Mouse (Mus musculus) layer of hippocampus, adult 9-11 months (tissue): ENCODE measurements at regions not wholly inside any gene's neighbourhood (a gene's known extent, or its start where the extent isn't known, plus 50 kb on each side); places are given as distances from the start of the nearest gene placed in this dataset.

Source experiments
- DNase-seq: peaks from one replicate; pipeline ENCODE4 v3.0.0; 2022

DNA sequence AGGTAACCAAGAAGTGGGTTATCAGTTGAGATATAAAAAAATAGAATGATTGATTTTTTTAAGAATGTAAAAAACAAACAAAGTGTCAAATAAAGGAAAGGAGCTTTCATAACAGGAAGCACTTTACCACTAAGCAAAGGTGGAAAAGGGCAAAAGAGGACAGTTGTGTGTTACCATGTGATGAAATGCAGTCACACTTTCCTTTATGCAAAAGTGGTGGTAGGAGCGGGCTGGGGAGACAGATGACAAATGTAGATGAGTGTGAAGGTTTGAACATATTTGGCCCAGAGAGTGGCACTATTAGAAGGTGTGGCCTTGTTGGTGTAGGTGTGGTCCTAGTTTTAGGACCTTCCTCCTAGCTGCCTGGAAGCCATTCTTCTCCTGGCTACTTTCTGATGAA is 222.6 kb upstream of the Adamts5 start:
- DNase-seq, result no peak

DNA sequence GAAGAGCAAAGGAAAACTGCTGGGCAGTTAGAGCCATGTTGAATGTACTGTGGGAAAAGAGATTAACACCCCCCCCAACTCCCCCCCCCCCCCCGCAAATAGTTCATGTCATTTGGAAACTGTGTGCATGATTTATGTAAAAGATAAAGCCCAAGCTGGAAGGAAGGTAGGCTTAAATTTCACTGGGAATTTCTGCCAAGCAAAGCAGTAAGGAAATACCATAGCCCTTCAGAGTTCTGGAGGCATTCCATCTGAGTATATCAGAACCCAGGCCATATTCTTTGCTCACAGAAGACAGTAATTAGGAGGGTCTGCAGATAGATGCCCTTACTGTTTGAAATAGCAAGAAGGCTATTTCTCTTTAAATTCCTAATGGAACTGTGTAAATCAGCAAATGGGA is 221.3 kb upstream of the Adamts5 start:
- DNase-seq, result no peak

DNA sequence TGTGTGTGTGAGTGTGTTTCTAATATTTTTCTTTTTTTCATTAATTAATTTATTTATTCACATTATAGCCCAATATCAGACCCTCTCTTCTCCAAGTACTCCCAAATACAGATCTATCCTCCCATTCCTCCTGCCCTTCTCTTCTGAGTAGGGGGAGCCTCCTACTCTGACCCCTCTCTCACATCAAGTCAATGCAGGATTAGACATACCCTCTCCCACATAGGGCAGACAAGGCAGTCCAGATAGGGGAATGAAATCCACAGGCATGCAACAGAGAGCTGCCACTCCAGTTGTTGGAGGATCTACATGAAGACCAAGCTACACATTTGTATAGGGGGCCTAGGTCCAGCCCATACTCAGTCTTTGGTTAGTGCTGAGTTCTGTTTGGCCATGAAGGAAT is 216.3 kb upstream of the Adamts5 start:
- DNase-seq, result no peak

DNA sequence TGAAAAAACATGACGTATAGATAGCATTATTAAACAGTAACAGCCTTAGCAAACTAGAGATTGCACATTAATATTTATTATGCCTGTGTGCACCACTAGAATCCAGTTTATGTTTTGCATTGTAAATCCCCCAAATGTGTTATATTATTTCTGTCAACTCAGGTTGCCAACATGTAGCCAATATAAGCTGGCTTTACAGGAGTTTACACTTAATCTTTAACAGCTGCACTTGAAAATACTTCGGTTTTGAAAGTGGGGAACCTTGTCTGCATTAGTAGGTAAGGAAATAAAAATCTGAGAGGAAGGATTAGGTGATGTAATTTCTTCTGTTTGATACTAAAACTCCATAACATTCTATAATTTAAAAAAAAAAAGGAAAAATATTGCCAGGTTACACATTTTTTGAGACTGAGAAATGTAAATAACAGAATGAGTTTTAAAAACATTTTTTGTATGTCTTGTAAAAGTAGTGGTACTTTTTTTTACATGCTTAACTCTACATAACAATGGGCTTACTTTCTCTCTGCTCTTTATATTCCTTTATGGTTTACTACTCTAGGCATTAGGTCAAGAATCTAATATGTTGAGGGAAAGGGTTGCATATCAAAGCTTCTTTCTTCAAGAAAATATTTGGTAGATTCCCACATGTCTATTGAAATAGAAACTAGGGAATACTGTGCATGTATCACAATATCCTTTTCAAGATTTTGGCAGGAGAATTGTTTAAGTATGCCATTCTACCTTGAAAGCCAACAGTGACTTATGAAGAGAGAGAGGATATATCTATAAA is 214.2 kb upstream of the Adamts5 start:
- no peak for DNase-seq

DNA sequence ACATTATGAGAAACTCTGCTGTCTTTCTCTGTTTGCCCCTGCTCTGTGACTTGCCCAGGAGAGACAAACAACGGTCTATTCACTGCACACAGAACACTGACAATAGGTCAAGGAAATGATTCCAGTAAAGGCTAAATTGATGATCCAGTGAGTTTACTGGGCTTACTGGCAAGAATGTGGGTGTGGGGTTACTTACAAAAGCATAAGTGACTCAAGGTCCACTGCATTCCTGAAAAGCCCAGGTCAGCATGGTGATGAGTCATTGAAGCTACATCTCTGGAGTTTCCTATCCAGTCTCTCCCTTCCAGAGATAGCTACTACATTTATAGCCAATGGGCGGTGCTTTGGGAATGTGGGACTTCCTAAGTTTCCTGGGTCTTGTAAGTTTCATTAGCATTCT is 192.8 kb upstream of the Adamts5 start:
- DNase-seq, result no peak

DNA sequence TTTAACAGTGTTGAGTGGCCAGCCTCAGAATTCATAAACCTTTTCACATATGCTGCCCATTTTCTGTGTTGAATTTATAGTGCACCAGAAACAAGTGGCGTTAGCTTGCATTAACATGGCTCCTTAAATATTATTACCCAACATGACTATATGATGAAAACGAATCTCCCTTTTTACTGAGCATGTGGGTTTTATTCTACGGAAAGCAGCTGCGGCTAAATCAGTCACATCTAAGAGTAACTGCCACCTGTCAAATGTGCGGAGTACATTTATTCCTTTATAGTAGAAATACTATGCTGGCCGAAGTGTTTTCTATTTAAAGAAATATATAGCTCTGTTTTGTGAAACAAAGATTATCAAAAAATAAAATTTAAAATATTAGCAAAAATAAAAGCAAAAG is 188.5 kb upstream of the Adamts5 start:
- DNase-seq, result no peak

DNA sequence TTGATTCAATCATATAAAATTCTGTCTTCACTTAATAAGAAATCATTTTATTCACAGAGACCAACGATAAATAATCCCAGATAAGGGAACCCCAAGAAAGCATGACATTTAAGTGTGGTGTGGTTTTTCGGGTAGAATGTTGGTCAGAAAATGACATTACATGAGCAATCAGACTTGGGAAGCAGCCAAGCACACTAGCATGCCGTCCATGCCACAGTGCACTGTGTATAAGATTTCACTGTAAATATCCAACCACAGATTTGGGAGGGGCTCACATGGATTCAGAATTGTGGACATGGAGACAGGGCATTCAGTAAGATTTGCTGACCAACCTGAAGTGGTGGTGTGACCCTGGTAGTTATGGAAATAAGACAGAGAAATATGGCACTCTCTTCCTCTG is 185.8 kb upstream of the Adamts5 start:
- no peak for DNase-seq

DNA sequence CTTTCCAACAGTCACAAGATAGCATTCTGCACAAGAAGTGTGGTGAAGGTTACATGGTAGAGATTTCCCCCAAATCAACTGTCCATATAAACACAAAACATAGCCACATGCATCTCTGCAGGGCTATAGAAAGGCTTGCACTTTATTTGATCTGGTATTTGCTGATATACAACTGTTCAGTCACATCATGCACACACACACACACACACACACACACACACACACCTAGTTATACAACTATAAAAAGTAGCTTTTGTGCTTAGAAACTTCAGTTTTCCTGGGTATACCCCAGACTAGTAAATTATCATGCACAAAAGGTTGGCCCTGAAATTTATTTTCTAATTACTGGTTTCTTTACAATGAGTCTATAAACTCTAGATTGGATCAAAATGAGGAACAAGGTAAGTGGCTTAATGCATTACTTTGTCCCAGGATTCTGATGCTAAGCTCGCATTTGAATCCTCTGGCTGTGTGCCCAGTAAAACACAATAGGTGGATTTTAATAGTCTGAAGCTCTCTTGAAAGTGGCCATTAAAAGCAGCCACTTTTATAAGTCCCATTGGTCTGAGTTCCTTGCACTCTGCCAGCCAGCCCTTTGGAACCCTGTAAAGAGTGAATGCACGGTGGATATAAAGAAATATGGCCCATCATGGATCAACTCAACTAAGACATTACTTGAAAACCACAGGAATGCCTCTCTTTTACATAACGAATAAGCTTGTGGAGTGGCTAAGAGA is 166.2 kb upstream of the Adamts5 start:
- no peak for DNase-seq

DNA sequence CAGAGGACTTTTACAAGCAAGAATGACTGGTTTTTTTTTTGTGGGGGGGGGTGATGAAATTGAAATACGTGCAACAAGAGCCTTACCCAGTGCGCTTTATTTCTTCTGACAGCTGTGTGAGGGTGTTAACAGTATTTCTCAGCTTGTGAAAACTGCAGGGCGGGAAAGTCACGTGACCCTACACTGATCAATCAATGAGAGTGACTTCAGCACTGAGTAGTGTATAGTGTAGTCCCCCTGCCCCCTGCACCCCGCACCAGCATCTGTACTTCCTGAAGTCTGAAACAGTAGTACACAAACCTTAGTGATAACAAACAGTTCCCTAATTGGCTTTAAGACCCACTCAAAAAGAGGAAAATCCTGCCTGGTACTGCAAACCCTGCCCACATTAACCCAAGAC is 158.5 kb upstream of the Adamts5 start:
- no peak for DNase-seq

DNA sequence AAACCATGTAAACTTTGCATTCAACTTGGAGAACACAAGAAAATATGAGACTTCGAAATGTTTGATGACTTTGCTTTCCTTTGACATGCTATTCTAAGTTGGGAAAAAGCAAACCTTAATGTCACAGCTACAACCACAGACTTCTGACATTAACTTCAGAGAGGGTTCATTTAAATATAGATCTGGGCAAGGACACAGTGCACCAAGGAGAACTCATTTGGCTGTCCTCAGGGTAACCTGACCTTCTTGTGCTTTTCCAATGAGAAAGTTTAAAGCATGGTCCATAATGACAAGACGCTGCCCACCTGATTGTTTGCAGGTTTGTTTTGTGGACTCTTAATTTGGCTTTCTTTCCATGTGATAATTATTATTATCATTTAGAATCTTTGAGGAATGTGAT is 143.1 kb upstream of the Adamts5 start:
- no peak for DNase-seq

DNA sequence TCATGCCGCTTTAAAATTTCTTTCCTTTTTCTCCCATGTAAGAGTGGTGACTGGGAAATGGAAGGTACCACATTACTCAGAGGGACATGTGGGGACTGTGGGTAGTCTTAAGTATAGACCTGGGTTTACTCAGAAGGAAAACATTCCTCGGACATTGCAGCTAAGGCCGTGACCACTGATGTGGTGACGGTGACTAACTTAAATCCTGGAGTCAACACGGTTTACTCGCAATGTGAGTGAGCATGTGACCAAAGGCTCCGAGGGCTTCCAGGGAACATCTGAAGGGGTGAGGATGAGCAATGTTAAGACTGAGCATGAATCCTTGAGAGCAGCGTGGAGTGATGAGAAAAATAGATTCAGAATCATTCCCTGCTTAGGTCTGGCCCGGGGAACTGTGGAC is 133.1 kb upstream of the Adamts5 start:
- DNase-seq, result no peak

DNA sequence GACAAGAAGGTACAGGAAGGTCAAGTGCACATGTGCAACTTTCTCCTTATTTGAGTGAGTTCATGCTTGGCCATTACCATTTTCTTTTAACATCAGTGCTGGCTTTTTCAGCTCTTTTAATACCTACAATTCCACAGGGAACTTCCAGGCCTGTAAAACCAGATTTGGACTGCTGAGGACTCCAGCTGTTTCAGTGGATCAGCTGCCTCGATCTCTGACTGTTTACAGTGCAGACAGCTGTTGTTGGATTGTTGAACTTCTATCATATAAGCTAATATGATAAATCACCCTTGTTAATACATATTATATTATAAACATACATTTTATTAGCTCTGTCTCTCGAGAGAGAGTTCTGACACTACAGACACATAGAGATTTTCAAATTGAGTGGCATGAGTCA is 126.1 kb upstream of the Adamts5 start:
- DNase-seq, result no peak

DNA sequence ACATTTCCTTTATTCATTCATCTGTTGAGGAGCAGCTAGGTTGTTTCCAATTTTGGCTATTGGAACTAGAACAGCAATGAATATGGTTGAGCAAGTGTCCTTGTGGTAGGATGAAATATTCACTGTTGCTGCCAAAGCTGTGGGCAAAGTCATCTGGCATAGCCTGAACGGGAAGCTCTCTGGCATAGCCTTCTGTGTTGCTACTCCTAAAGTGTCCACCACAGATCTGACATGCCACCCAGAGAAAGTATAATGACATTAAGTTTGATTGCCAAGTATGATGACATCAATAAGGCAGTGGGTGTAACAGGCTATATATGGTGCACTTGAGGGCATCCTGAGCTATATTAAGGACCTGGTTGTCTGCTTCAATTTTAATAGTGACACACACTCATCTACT is 113.7 kb upstream of the Adamts5 start:
- DNase-seq, result peak; percentile 42

DNA sequence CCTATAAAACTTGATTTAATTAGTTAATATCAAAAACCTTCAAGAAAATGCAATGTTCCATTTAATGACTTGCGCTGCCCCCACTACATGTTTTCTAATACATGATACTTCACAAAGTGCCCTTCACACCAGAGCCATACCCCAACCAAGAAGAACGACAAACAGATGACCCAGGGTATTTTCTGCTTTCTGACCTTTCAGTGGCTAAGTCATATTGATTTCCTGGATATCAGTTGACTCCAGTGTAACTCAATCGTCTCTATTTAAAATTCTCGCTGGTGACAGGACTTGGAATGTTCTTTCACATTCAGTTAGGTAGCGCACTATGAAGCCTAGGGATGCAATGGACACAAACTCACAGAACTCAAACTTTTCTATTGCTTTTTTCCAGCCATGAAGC is 109.4 kb upstream of the Adamts5 start:
- no peak for DNase-seq

DNA sequence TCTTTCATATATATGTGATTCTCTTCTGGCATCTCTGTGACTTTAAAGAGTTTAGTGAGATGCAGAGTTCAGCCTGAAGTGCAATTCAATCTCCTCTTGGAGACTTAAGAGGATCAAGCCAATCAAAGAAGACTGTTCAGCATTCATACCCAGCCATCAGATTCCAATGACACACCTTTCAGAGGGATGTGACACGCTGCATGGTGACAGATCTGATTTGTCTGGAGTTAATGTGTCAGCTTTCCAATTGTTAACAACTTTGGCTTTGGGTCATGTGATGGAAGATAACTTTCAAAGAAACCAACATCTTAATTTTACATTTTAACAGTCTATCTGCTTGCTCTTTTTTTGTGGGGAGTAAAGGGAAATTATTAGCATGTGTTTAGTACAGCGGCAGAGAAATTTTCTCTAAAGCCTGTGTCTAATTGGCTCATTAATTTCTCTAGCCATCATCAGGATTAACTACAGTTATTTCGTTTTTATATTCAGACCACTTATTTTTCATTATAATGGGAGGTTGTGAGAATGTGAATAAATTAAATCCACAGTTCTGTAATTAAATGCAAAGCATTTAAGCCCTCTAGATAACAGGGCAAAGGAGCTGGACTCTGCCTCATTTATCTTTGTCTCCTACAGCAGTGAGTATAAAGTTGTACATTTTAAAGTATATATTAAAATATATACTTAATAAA is 108.2 kb upstream of the Adamts5 start:
- no peak for DNase-seq

DNA sequence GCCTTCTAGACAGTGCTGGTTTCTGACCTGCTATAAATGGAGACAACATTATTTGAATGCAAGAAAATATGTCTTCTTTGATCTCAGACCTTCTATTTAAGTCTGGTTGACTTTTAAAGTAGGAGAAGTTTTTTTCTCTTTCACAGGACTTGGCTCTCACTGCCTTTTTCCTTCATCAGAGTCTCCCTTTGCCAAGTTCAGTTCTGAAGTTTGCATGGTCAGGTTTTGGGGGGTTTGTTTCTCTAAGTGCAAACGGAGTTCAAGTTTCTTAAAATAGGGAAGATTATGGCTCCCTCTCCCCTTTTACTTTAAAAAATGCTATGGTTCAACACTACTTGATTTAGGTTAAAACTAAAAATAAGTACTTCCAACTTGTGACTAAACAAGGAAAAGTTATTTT is 106.2 kb upstream of the Adamts5 start:
- DNase-seq, result no peak

DNA sequence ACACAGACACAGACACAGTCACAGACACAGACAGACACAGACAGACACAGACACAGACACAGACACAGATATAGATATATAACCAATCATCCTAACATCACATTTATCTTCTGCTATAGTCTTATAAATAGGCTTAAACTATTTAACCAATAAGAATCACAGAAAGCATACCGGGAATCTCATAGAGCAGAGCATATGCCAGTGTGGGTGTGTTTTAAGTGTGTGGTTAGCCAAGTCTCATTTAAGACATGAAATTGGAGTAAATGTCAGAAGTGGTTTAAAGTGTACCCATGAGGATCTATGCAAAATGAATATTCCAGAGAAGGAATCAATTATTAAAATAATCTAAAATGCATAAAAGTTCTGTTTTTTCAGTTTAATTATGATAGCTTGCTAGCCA is 99.2 kb upstream of the Adamts5 start:
- DNase-seq, result peak; percentile 4

DNA sequence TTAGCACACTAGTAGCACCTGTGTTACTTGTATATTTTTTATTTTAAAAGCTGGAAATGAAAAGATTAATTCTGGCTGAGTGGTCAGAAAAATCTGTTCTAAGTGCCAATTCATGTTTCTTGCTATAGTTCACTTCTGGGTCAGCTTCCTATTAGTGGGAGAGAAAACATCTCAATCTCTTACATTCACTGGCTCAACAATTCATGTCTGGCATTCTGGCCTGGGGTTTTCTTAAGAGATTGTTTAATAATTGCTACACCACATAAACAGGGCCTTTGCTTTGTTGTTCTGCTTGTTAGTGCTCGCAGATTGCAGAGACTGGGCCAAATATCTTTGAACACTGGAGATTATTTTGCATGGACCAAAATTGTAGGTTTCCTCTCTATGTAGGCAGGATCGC is 84.2 kb upstream of the Adamts5 start:
- DNase-seq, result no peak

DNA sequence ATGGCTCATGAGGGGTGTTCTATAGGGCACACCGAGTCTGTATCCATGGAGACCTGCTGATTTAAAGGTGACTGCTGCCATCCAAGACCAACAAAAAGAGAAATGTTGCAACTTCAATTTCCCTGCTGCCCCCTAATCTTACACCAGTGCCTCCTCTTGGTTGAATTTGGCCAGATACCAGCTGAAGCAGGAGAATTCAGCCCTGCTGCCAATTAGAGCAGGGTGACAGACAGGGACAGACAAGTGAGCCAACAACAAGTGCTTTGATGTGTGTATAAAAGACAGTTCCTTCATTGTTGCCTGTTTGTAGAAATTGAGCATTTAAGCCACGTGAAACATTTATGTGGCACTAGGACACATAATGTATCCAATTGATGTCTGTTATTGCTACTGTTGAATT is 75.5 kb upstream of the Adamts5 start:
- no peak for DNase-seq

DNA sequence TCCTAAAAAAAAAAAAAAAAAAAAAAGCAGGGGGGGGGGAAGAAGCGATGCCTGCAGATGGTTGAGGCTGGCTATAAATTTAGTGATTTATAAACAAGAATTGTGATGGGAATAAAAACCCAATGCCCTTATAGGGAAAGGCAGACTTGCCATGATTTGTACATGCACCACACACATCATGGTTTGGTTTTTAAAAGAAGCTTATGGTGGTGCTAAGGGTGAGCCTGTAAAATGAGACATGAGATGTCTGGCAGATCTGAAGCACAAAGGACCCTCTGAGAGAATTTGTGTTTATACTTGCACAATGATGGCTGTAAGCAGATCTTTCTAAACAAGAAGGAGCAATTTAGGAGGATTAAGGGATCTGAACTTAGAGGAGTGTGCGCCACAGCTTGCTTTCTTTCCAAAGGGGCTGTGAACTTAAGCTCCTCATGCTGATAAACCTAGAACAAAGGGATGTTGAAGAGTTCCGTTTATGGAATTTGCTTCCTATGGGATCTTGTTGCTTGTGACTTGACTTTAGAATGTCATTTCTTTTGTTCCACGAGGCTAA is 65.3 kb upstream of the Adamts5 start:
- DNase-seq, result no peak

DNA sequence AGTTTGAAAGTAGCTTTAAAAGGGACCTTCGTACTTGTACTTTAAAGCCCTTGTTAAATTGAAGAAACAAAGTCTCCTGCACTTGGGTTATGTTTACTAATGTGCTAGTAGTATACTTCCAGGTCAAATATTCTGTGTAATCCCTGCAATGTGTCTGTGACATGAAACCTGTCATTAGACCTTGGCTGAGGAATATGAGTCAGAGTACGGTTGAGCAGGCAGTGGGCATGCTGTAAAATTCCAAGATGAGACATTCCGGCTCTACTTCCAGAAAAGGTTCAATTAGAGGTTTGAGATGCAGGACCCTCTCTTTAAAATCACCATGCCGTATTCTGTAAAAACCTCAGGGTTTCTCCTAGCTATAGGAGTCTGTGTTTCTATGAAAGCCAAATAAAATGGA is 64.6 kb upstream of the Adamts5 start:
- DNase-seq, result no peak

DNA sequence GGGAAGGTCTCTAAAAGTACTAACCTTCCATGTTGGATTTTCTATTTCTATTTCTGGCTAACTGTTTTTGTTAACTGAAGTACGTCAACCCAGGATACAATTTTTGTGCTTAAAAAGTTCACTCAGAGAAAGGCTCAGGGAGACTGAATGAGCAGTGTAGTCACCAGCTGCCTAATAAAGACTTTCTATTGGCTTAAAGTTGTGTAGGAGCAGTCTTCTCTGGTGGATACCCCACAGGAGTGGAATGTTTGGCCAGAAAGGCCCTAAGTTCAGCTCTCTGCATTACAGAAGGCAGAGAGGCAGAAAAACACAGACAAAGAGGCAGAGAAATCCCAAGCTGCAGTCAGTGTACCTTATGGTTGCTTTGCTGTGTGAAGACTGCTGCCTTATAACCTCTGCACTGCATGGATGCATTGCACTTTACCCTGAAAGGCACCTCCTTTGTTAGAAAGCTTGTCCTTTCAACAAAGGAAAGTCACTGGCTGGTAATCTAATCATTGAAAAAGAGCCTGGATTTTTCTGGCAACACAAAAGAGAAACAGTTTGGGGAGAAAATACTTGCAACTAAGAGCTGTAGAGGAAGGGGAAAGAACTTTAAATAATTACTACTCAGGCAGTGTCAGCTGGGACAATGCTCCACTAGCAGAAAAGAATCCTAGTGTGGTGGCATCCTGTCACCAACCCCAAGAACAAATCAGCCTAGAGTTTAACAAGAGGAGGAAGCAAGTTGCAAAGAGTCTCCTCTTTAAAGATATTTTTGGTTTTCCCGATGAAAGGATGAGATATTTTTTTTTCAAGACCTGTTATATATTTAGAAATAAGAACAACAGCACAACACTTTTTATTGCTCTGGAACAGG is 63.0 kb upstream of the Adamts5 start:
- DNase-seq, result no peak

DNA sequence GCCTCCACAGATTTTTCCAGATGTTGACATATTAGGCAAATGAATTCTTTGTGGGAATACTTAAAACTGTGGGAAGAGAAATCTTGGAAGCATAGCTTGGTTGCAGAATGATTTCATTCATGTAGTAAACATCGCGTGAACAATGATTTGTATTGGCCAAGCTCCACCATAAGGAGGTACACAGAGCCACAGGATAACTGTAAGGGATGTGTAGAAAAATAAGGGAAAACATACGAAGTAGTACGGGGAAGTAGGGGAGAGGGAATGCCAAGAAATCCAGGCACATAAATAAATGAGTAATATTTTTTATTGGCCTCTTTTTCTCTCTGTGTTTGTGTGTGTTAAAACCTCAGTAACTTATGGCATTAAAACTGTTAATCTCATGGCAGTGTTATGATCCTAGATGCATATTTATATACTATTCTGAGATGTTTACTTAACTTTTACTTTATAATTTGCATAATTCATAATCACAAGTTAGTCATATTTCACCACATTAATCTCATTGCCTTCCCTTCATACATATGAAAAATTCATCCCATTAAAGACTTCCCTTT is 54.5 kb upstream of the Adamts5 start:
- DNase-seq, result no peak
